Mouse (Mus musculus): ENCODE data around the gene Trappc12.

Trappc12 gene

GRCm38 (mm10) chr12:28750021-28750633 lies at the start of gene Trappc12:
Trappc12 (minus strand) TSS chr12:28750472.
- peak; percentile 50 for DNase-seq (ENCODE audit: extremely low read depth, low read depth, low spot score)

- no peak for DNase-seq (ENCODE audit: extremely low read depth, low read depth, low spot score)
These were observed 49.6 kb upstream of the Trappc12 start for GRCm38 (mm10) chr12:28799798-28800411.

GRCm38 (mm10) chr12:28796881-28797420 lies 46.7 kb upstream of the Trappc12 start:
- DNase-seq (ENCODE audit: extremely low read depth, low read depth, low spot score) = no peak

GRCm38 (mm10) chr12:28795041-28795440 lies 44.8 kb upstream of the Trappc12 start:
- DNase-seq (ENCODE audit: extremely low read depth, low read depth, low spot score) = no peak

GRCm38 (mm10) chr12:28793715-28794114 lies 43.4 kb upstream of the Trappc12 start:
- no peak for DNase-seq (ENCODE audit: extremely low read depth, low read depth, low spot score)

- DNase-seq (ENCODE audit: extremely low read depth, low read depth, low spot score) = no peak
These were observed 42.3 kb upstream of the Trappc12 start for GRCm38 (mm10) chr12:28792613-28793012.

GRCm38 (mm10) chr12:28786310-28786709 lies 36.0 kb upstream of the Trappc12 start:
- DNase-seq (ENCODE audit: extremely low read depth, low read depth, low spot score) = no peak

GRCm38 (mm10) chr12:28785299-28785698 lies 35.0 kb upstream of the Trappc12 start:
- DNase-seq (ENCODE audit: extremely low read depth, low read depth, low spot score) = no peak

- no peak for DNase-seq (ENCODE audit: extremely low read depth, low read depth, low spot score)
These were observed 34.6 kb upstream of the Trappc12 start for GRCm38 (mm10) chr12:28784864-28785263.

GRCm38 (mm10) chr12:28784355-28784754 lies 34.1 kb upstream of the Trappc12 start:
- DNase-seq (ENCODE audit: extremely low read depth, low read depth, low spot score) = no peak

GRCm38 (mm10) chr12:28782637-28783036 lies 32.4 kb upstream of the Trappc12 start:
- no peak for DNase-seq (ENCODE audit: extremely low read depth, low read depth, low spot score)

- DNase-seq (ENCODE audit: extremely low read depth, low read depth, low spot score) = no peak
These were observed 29.9 kb upstream of the Trappc12 start for GRCm38 (mm10) chr12:28780180-28780579.

GRCm38 (mm10) chr12:28775627-28776026 lies 25.4 kb upstream of the Trappc12 start:
- DNase-seq (ENCODE audit: extremely low read depth, low read depth, low spot score) = no peak

- DNase-seq (ENCODE audit: extremely low read depth, low read depth, low spot score) = no peak
These were observed 24.8 kb upstream of the Trappc12 start for GRCm38 (mm10) chr12:28775120-28775519.

- no peak for DNase-seq (ENCODE audit: extremely low read depth, low read depth, low spot score)
These were observed 23.5 kb upstream of the Trappc12 start for GRCm38 (mm10) chr12:28773815-28774214.

- no peak for DNase-seq (ENCODE audit: extremely low read depth, low read depth, low spot score)
These were observed 19.7 kb upstream of the Trappc12 start for GRCm38 (mm10) chr12:28769953-28770352.

GRCm38 (mm10) chr12:28756019-28756418 lies 5.7 kb upstream of the Trappc12 start:
- DNase-seq (ENCODE audit: extremely low read depth, low read depth, low spot score) = no peak

- peak; percentile 40 for DNase-seq (ENCODE audit: extremely low read depth, low read depth, low spot score)
These were observed 1.4 kb upstream of the Trappc12 start, which contains the start of gene Eipr1 for GRCm38 (mm10) chr12:28751508-28752263. Eipr1 (plus strand) TSS chr12:28751803.

- DNase-seq (ENCODE audit: extremely low read depth, low read depth, low spot score) = no peak
These were observed 604 bp upstream of the Trappc12 start for GRCm38 (mm10) chr12:28750876-28751275.

GRCm38 (mm10) chr12:28743328-28743727 lies 6.9 kb downstream of the Trappc12 start:
- no peak for DNase-seq (ENCODE audit: extremely low read depth, low read depth, low spot score)

GRCm38 (mm10) chr12:28735293-28735692 lies 15.0 kb downstream of the Trappc12 start:
- DNase-seq (ENCODE audit: extremely low read depth, low read depth, low spot score) = no peak

GRCm38 (mm10) chr12:28734271-28734670 lies 16.0 kb downstream of the Trappc12 start:
- DNase-seq (ENCODE audit: extremely low read depth, low read depth, low spot score) = no peak

Data from fat pad, adult 2 months (tissue).